Mouse (Mus musculus): Measurements from ENCODE around the gene Amph. TPM values are rescaled to one million over a fixed set of nuclear protein-coding genes. Genes with fewer than 3 reads are reported as not detected.

The Amph gene
- polyA plus RNA-seq, 1 experiment from 2014 or later: 4.5 TPM

DNA sequence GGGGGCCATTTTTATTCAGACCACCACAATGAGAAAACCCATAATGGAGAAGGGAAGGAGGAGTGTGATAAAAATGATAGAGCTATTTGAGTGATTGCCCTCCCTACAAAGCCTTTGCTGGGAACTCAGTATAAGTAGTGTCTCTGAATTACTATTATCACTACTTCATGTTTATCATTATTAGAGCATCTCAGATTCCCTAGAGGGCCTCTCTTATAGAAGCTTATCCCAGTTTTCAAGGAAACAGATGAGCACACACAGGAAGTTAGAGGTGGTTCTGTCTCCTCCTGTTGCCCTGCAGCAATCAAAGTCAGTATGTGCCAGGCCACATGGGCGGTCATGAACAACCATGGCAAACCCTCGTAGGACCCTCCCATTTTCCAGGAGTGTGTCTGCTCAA is 190.5 kb downstream of the Amph start:
- H3K9me3 ChIP-seq (ENCODE audit: low read length): no peaks in the 10 kb centered on the region

DNA sequence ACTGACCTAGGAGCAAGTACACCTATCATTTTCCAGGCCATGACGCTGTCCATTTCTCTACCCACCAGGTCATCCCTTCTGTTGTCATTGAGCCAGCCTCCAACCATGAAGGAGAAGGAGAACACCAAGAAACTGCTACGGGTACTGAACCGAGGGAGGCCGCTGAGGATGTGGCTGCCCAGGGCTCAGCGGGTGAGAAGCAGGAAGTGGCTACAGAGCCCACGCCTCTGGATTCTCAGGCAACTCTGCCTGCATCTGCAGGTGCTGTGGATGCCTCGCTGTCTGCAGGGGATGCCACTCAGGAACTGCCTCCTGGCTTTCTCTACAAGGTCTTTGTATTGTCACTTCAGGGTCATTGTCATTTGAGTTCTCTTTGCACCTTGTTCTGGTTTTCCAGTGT is 191.1 kb downstream of the Amph start:
- H3K36me3 ChIP-seq (ENCODE audit: insufficient read depth, low read length): no peaks in the 10 kb centered on the region
- H3K4me1 ChIP-seq (ENCODE audit: insufficient read depth, low read depth, low read length): no peaks in the 10 kb centered on the region
- H3K4me3 ChIP-seq (ENCODE audit: low read depth, low read length): no peak overlapping the region
- no peak overlapping the region for H3K9ac ChIP-seq (replicated peaks; ENCODE audit: low read depth)
- no peaks in the 10 kb centered on the region for H3K27me3 ChIP-seq (replicated peaks; ENCODE audit: insufficient read depth, low read length)
- 80% methylated on average over 7 of the region's 7 CpGs for WGBS
- TF ChIP-seq EP300 (IDR thresholded peaks at IDR 0.05) (no peak), CTCF (IDR thresholded peaks at IDR 0.05) (no peak)
- DNase-seq (ENCODE audit: low spot score) (no peak), ATAC-seq (no peak)
- no peak overlapping the region for H3K4me2 ChIP-seq (replicated peaks; ENCODE audit: low read depth, low read length)
- H3K27ac ChIP-seq (ENCODE audit: low read length): no peak overlapping the region
- H3K9me3 ChIP-seq (ENCODE audit: low read length): no peaks in the 10 kb centered on the region

More for the DNA sequence above, 190.5 kb downstream of the Amph start:
- Histone ChIP-seq H3K4me1 (ENCODE audit: insufficient read depth, low read depth, low read length) (no peaks in the 10 kb centered on the region), H3K27me3 (replicated peaks; ENCODE audit: insufficient read depth, low read length) (no peaks in the 10 kb centered on the region), H3K36me3 (ENCODE audit: insufficient read depth, low read length) (no peaks in the 10 kb centered on the region), H3K27ac (ENCODE audit: low read length) (no peak overlapping the region), H3K9ac (replicated peaks; ENCODE audit: low read depth) (no peak overlapping the region), H3K4me2 (replicated peaks; ENCODE audit: low read depth, low read length) (no peak overlapping the region), H3K4me3 (ENCODE audit: low read depth, low read length) (no peak overlapping the region)
- ATAC-seq (no peak), DNase-seq (ENCODE audit: low spot score) (no peak)
- WGBS: 83% methylated on average over 2 of the region's 2 CpGs
- no peak for TF ChIP-seq CTCF (IDR thresholded peaks at IDR 0.05)
- TF ChIP-seq EP300 (IDR thresholded peaks at IDR 0.05): no peak

DNA sequence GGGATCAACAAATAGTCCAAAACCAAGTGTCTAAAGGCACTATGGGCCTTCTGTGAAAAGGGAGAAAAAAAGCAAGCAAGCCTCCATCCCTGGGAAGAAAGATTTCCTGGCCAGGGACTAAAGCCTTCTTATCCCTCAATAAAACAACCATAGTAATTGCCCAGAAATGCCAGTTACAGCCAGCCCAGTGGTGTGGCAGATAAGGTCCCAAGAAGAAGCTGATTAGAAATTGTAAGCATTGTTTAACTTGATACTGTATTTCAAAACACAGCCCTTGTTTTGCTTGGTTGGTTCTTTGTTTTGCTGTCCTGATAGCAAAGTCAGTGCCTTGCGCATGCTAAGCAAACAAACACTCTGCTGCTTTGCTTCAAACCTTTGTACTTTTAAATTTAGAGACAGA is 191.8 kb downstream of the Amph start:
- 81% methylated on average over 1 of the region's 1 CpGs for WGBS
- no peak for ATAC-seq
- no peak overlapping the region for H3K4me2 ChIP-seq (replicated peaks; ENCODE audit: low read depth, low read length)

DNA sequence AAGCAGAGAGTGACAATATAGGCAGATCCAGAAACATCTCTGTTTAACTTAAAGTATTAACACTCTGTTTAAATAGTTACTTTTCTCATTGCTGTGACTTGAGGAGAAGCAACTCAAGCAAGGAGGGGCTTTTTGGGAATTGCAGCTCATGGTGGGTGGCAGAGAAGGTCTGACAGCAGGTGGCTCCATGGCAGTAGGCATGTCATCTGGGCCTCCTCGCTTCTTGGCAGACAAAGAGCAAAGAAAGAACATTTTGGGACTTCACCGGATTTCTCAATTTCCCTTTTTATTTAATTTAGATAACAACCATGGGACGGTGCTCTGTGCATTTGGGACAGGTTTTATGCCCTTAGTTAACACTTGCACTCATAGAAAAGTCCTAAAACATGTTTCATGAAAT is 195.8 kb downstream of the Amph start:
- no peaks in the 10 kb centered on the region for H3K9me3 ChIP-seq (ENCODE audit: low read length)
- no peak for DNase-seq (ENCODE audit: low spot score)
- no peaks in the 10 kb centered on the region for H3K27me3 ChIP-seq (replicated peaks; ENCODE audit: insufficient read depth, low read length)
- ATAC-seq: no peak
- 69% methylated on average over 3 of the region's 3 CpGs for WGBS
- no peak overlapping the region for H3K27ac ChIP-seq (ENCODE audit: low read length)
- H3K9ac ChIP-seq (replicated peaks; ENCODE audit: low read depth): no peak overlapping the region
- H3K4me1 ChIP-seq (ENCODE audit: insufficient read depth, low read depth, low read length): no peaks in the 10 kb centered on the region
- TF ChIP-seq CTCF (IDR thresholded peaks at IDR 0.05) (no peak), EP300 (IDR thresholded peaks at IDR 0.05) (no peak)
- H3K36me3 ChIP-seq (ENCODE audit: insufficient read depth, low read length): no peaks in the 10 kb centered on the region
- H3K4me3 ChIP-seq (ENCODE audit: low read depth, low read length): no peak overlapping the region
- no peak overlapping the region for H3K4me2 ChIP-seq (replicated peaks; ENCODE audit: low read depth, low read length)

More for the DNA sequence above, 191.8 kb downstream of the Amph start:
- Histone ChIP-seq H3K4me1 (ENCODE audit: insufficient read depth, low read depth, low read length) (no peaks in the 10 kb centered on the region), H3K36me3 (ENCODE audit: insufficient read depth, low read length) (no peaks in the 10 kb centered on the region), H3K9ac (replicated peaks; ENCODE audit: low read depth) (no peak overlapping the region), H3K27ac (ENCODE audit: low read length) (no peak overlapping the region), H3K27me3 (replicated peaks; ENCODE audit: insufficient read depth, low read length) (no peaks in the 10 kb centered on the region), H3K4me3 (ENCODE audit: low read depth, low read length) (no peak overlapping the region), H3K9me3 (ENCODE audit: low read length) (no peaks in the 10 kb centered on the region)
- no peak for DNase-seq (ENCODE audit: low spot score)
- TF ChIP-seq CTCF (IDR thresholded peaks at IDR 0.05) (no peak), EP300 (IDR thresholded peaks at IDR 0.05) (no peak)

DNA sequence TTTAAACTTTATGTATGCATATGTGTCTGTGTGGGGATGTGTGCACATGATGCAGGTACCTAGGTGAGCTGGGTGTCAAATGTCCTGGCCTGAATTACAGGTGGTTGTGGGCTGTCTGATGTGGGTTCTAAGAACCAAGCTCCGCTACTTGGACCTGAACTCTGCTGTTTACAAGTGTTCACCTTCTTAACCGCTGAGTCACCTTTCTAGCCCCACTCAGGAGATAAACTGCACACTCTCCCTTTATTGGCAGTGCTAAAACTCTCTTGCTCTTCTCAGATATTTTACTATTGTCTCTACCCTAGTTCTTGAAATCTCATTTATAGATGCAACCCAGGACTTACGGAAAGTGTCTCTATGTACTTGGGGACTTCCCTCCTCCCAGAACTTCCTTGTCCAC is 199.5 kb downstream of the Amph start:
- H3K9ac ChIP-seq (replicated peaks; ENCODE audit: low read depth): no peak overlapping the region
- DNase-seq (ENCODE audit: low spot score) (no peak), ATAC-seq (no peak)
- TF ChIP-seq CTCF (IDR thresholded peaks at IDR 0.05) (no peak), EP300 (IDR thresholded peaks at IDR 0.05) (no peak)
- H3K4me2 ChIP-seq (replicated peaks; ENCODE audit: low read depth, low read length): no peak overlapping the region
- H3K36me3 ChIP-seq (ENCODE audit: insufficient read depth, low read length): no peaks in the 10 kb centered on the region
- H3K4me3 ChIP-seq (ENCODE audit: low read depth, low read length): no peak overlapping the region
- no peaks in the 10 kb centered on the region for H3K27me3 ChIP-seq (replicated peaks; ENCODE audit: insufficient read depth, low read length)
- H3K27ac ChIP-seq (ENCODE audit: low read length): no peak overlapping the region
- no peaks in the 10 kb centered on the region for H3K9me3 ChIP-seq (ENCODE audit: low read length)
- no peaks in the 10 kb centered on the region for H3K4me1 ChIP-seq (ENCODE audit: insufficient read depth, low read depth, low read length)
- WGBS: 81% methylated on average over 3 of the region's 3 CpGs

DNA sequence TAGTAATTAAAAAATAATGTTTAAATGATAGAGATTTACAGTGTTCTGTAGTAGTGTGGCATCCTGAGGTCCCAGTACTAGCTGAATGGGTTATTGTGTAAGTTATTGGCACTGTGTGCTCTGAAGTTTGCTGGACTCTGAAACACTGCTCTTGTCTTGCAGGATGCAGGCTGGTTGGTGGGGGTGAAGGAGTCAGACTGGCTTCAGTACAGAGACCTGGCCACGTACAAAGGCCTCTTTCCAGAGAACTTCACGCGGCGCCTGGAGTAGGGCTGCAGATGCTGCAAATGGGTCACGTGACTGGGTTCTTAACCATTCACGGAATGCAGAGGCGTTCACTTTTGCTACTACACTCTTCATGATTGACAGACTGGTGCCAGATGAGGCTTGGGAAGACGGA is 201.6 kb downstream of the Amph start:
- H3K4me3 ChIP-seq (ENCODE audit: low read depth, low read length): no peak overlapping the region
- H3K36me3 ChIP-seq (ENCODE audit: insufficient read depth, low read length): no peaks in the 10 kb centered on the region
- H3K4me2 ChIP-seq (replicated peaks; ENCODE audit: low read depth, low read length): no peak overlapping the region
- no peaks in the 10 kb centered on the region for H3K27me3 ChIP-seq (replicated peaks; ENCODE audit: insufficient read depth, low read length)
- WGBS: 59% methylated on average over 8 of the region's 8 CpGs
- DNase-seq (ENCODE audit: low spot score) (no peak), ATAC-seq (no peak)
- no peaks in the 10 kb centered on the region for H3K9me3 ChIP-seq (ENCODE audit: low read length)
- H3K27ac ChIP-seq (ENCODE audit: low read length): no peak overlapping the region
- no peak overlapping the region for H3K9ac ChIP-seq (replicated peaks; ENCODE audit: low read depth)
- H3K4me1 ChIP-seq (ENCODE audit: insufficient read depth, low read depth, low read length): no peaks in the 10 kb centered on the region
- TF ChIP-seq EP300 (IDR thresholded peaks at IDR 0.05) (no peak), CTCF (IDR thresholded peaks at IDR 0.05) (no peak)

All from lung, postnatal 0 days (tissue).